Mouse (Mus musculus) forebrain, embryonic 10.5 days (tissue): Measurements from ENCODE around the gene Gm45618. TPM values are rescaled to one million over a fixed set of nuclear protein-coding genes. Genes with fewer than 3 reads are reported as not detected.

Experiments
- DNase-seq: peaks from one replicate; pipeline ENCODE4 v3.0.0-alpha.2; 2017; ENCODE audit warnings: low spot score; ENCODE audit errors: extremely low spot score
- H3K27ac ChIP-seq: fragments of 300-500 bp; sonication (generic); 2 replicates; pipeline ENCODE4 v1.5.1; 2016; ENCODE audit warnings: mild to moderate bottlenecking
- H3K27me3 ChIP-seq: fragments of 300-500 bp; sonication (generic); 2 replicates; pipeline ENCODE4 v1.6.1; 2016; ENCODE audit warnings: mild to moderate bottlenecking; ENCODE audit not compliant: poor library complexity, severe bottlenecking
- H3K36me3 ChIP-seq: fragments of 300-500 bp; sonication (generic); replicated peaks from 2 replicates; pipeline ENCODE4 v1.6.1; 2016; ENCODE audit warnings: mild to moderate bottlenecking, moderate library complexity
- H3K4me1 ChIP-seq: fragments of 300-500 bp; sonication (generic); 2 replicates; pipeline ENCODE4 v1.6.1; 2016
- H3K4me3 ChIP-seq: fragments of 300-500 bp; sonication (generic); 2 replicates; pipeline ENCODE4 v1.5.1; 2016; ENCODE audit warnings: mild to moderate bottlenecking, moderate library complexity
- H3K9me3 ChIP-seq: fragments of 300-500 bp; sonication (generic); 2 replicates; pipeline ENCODE4 v1.6.1; 2016; ENCODE audit warnings: mild to moderate bottlenecking, moderate library complexity
- WGBS: fragments of 180-500 bp; shearing (Covaris S2); methylation state at CpG from one replicate; pipeline ENCODE4 v1.1.7; 2016; 5-methylcytosine and 5-hydroxymethylcytosine counted together
- polyA plus RNA-seq: library from polyadenylated mRNA; unstranded; fragments of >200 nt; fragmentation: Nextera tagmentation; extraction: Ambion mirVana; gene quantifications from 2 replicates; pipeline ENCODE4 v1.2.1, GENCODE M21; 2016

The Gm45618 gene
- polyA plus RNA-seq, 1 experiment from 2014 or later, result 0.38 TPM

- no peaks in the 10 kb centered on the region for H3K9me3 ChIP-seq
- WGBS, result 66% methylated on average over 17 of the region's 17 CpGs
- H3K27ac ChIP-seq, result peak overlapping the region; percentile 58
- no peak for DNase-seq
- peaks cover 76% of the 10 kb centered on the region for H3K4me1 ChIP-seq
- H3K36me3 ChIP-seq, result peaks cover 29% of the 10 kb centered on the region
- peaks cover 98% of the 10 kb centered on the region for H3K27me3 ChIP-seq
- no peak overlapping the region; the same call in 1 of the 2 replicates for H3K4me3 ChIP-seq
Observed at GRCm38 (mm10) chr7:142089648-142090447, 30.7 kb downstream of the Gm45618 start.

GRCm38 (mm10) chr7:142088886-142089285 is 31.6 kb downstream of the Gm45618 start:
- Histone ChIP-seq H3K4me1 (peaks cover 76% of the 10 kb centered on the region), H3K27ac (peak overlapping the region; percentile 58), H3K27me3 (peaks cover 98% of the 10 kb centered on the region), H3K36me3 (peaks cover 29% of the 10 kb centered on the region), H3K9me3 (no peaks in the 10 kb centered on the region), H3K4me3 (0 out of 2 replicates have a peak overlapping the region, but pooled peaks have one; percentile 2)
- 2% methylated on average over 5 of the region's 5 CpGs for WGBS
- DNase-seq, result peak; percentile 60

DNA sequence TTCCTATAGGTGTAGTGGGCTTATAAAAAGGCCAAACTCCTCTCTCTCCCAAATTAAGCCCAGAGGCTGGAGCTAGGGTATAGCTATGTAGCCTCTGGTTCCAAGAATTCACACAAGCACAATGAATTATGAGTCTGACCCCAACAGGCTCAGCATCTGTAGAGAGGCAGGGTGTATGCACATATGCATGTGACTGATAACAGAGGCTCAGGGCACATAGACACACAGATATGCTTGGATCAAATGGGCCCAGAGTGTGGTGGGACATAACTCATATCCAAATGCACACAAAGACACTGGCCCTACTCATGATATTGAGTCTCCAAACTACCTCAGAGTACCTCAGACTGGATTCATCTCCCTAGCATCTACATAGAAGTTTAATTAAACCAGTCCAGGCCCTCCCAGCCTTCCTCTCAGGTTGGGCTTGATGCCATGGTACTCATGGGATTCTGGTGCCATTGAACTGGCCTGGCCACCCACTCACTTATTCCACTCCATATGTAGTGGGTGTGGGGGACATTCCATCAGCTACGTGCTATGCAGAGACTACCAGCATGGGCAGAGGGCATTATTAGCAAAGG is 33.4 kb downstream of the Gm45618 start:
- no peak overlapping the region for H3K4me3 ChIP-seq
- no peak for DNase-seq
- no peaks in the 10 kb centered on the region for H3K9me3 ChIP-seq
- H3K27ac ChIP-seq, result peak overlapping the region; percentile 56; the same call in 1 of the 2 replicates
- peaks cover 66% of the 10 kb centered on the region for H3K4me1 ChIP-seq
- H3K36me3 ChIP-seq, result peaks cover 44% of the 10 kb centered on the region
- H3K27me3 ChIP-seq, result peaks cover 98% of the 10 kb centered on the region
- WGBS, result 95% methylated on average over 1 of the region's 1 CpGs

DNA sequence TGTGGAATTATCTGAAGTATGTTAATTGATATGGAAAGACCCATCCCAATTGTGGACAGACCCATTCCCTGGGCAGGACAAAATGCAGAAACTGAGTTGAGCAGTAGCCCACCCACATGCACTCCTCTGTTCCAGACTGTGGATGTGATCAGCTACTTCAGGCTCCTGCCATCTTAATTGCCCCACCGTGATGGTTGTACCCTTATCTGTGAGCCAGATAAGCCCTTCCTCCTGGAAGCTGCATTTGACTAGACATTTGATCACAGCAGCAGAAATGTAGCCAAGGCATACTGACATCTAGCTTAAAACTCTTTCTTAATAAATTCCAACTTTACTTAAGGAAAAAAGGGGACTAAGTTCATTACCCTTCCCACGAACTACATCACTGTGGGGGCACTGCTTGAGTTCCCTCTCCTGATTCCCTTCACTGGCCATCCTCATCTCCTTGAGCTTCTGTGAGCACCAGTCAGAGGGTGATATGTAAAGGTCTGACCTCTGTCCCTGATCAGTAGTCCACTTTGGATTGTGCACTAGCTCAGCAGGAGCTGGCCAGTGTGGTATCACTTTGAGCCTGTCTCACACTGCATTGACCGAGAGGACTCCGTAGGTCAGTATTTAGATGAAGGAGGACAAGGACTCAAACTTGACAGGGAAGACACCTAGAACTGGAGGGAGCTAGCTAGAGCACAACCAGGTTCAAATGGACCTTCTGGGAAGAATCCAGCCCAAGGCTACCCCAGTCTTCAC is 34.2 kb downstream of the Gm45618 start:
- peaks cover 63% of the 10 kb centered on the region for H3K4me1 ChIP-seq
- H3K27ac ChIP-seq, result peak overlapping the region; percentile 56; the same call in 1 of the 2 replicates
- H3K27me3 ChIP-seq, result peaks cover 98% of the 10 kb centered on the region
- H3K36me3 ChIP-seq, result peaks cover 49% of the 10 kb centered on the region
- WGBS, result 89% methylated on average over 4 of the region's 4 CpGs
- no peak for DNase-seq
- H3K9me3 ChIP-seq, result no peaks in the 10 kb centered on the region
- no peak overlapping the region for H3K4me3 ChIP-seq

DNA sequence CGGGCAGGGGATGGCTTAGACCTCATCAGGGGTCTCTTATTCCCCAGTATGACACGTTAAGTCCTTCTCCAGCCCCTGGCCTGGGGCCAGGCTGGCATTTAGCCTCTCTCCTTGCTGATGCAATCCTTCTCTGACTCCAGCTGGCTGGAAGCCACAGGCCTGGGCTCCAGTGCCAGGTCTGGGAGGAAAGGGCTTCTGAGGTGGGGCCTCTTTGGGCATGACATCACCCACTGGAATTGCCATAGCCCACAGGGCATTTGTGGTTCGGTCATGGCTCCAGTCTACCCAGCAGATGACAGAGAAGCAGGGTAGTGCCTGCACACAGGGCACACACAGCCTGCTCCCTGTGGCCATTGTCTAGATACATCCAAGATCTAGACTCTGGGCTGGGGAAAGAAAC is 35.7 kb downstream of the Gm45618 start:
- 59% methylated on average over 3 of the region's 3 CpGs for WGBS
- H3K36me3 ChIP-seq, result peaks cover 54% of the 10 kb centered on the region
- peaks cover 98% of the 10 kb centered on the region for H3K27me3 ChIP-seq
- H3K9me3 ChIP-seq, result no peaks in the 10 kb centered on the region
- no peak overlapping the region for H3K27ac ChIP-seq
- DNase-seq, result no peak
- peaks cover 48% of the 10 kb centered on the region for H3K4me1 ChIP-seq
- no peak overlapping the region for H3K4me3 ChIP-seq

- H3K4me3 ChIP-seq, result no peak overlapping the region
- DNase-seq, result no peak
- no peak overlapping the region for H3K27ac ChIP-seq
- H3K36me3 ChIP-seq, result peaks cover 54% of the 10 kb centered on the region
- peaks cover 44% of the 10 kb centered on the region for H3K4me1 ChIP-seq
- WGBS, result 17% methylated on average over 5 of the region's 5 CpGs
- H3K9me3 ChIP-seq, result no peaks in the 10 kb centered on the region
- H3K27me3 ChIP-seq, result peaks cover 98% of the 10 kb centered on the region
Observed at GRCm38 (mm10) chr7:142084395-142084794, 36.1 kb downstream of the Gm45618 start.

GRCm38 (mm10) chr7:142083588-142084317 is 36.8 kb downstream of the Gm45618 start:
- no peak for DNase-seq
- 34% methylated on average over 12 of the region's 12 CpGs for WGBS
- Histone ChIP-seq H3K27ac (no peak overlapping the region), H3K4me1 (peaks cover 38% of the 10 kb centered on the region), H3K27me3 (peaks cover 98% of the 10 kb centered on the region), H3K4me3 (no peak overlapping the region), H3K36me3 (peaks cover 54% of the 10 kb centered on the region), H3K9me3 (no peaks in the 10 kb centered on the region)

- DNase-seq, result no peak
- 13% methylated on average over 16 of the region's 16 CpGs for WGBS
- H3K27ac ChIP-seq, result no peak overlapping the region; the same call in 1 of the 2 replicates
- H3K4me1 ChIP-seq, result peaks cover 26% of the 10 kb centered on the region
- peak overlapping the region; percentile 51 for H3K4me3 ChIP-seq
- no peaks in the 10 kb centered on the region for H3K9me3 ChIP-seq
- peaks cover 95% of the 10 kb centered on the region for H3K27me3 ChIP-seq
- H3K36me3 ChIP-seq, result peaks cover 49% of the 10 kb centered on the region
Observed at GRCm38 (mm10) chr7:142082607-142083006, 37.9 kb downstream of the Gm45618 start.

GRCm38 (mm10) chr7:142082179-142082578 is 38.4 kb downstream of the Gm45618 start:
- H3K36me3 ChIP-seq, result peaks cover 44% of the 10 kb centered on the region

GRCm38 (mm10) chr7:142081736-142082135 is 38.8 kb downstream of the Gm45618 start:
- DNase-seq, result no peak
- Histone ChIP-seq H3K4me1 (peaks cover 23% of the 10 kb centered on the region), H3K27ac (0 out of 2 replicates have a peak overlapping the region, but pooled peaks have one; percentile 58), H3K36me3 (peaks cover 41% of the 10 kb centered on the region), H3K9me3 (no peaks in the 10 kb centered on the region), H3K27me3 (peaks cover 91% of the 10 kb centered on the region), H3K4me3 (peak overlapping the region; percentile 51)
- WGBS, result 28% methylated on average over 17 of the region's 17 CpGs

More at GRCm38 (mm10) chr7:142082179-142082578, 38.4 kb downstream of the Gm45618 start:
- H3K4me1 ChIP-seq, result peaks cover 23% of the 10 kb centered on the region
- WGBS, result 4% methylated on average over 38 of the region's 38 CpGs
- peak overlapping the region; percentile 58; the same call in 1 of the 2 replicates for H3K27ac ChIP-seq
- peaks cover 91% of the 10 kb centered on the region for H3K27me3 ChIP-seq
- DNase-seq, result no peak
- H3K9me3 ChIP-seq, result no peaks in the 10 kb centered on the region
- H3K4me3 ChIP-seq, result peak overlapping the region; percentile 51

GRCm38 (mm10) chr7:142080876-142081275 is 39.7 kb downstream of the Gm45618 start:
- Histone ChIP-seq H3K36me3 (peaks cover 33% of the 10 kb centered on the region), H3K4me1 (peaks cover 23% of the 10 kb centered on the region), H3K27ac (no peak overlapping the region), H3K27me3 (peaks cover 83% of the 10 kb centered on the region), H3K4me3 (no peak overlapping the region), H3K9me3 (no peaks in the 10 kb centered on the region)
- no peak for DNase-seq
- 41% methylated on average over 2 of the region's 2 CpGs for WGBS

DNA sequence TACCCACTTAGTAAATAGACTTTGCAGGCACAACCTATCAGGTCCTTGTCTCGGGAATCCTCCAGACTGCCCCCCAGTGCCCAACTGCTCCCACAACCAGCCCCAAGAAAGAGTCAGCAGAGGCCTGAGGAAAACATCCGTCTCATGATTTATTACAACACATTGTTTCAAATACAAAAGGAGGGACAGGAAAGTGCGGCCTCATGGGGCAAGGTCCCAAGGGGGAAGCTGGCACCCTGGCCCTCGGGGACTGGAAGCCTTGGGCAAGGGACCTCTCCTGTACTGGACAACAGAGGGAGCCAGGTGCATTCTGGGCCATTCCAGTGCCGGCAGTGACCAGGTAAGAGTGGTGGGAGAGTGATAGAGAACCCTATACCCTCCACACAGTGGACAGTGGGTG is 41.2 kb downstream of the Gm45618 start:
- Histone ChIP-seq H3K4me3 (no peak overlapping the region), H3K36me3 (peaks cover 25% of the 10 kb centered on the region), H3K9me3 (no peaks in the 10 kb centered on the region), H3K27ac (no peak overlapping the region), H3K4me1 (peaks cover 17% of the 10 kb centered on the region), H3K27me3 (peaks cover 77% of the 10 kb centered on the region)
- WGBS, result 63% methylated on average over 5 of the region's 5 CpGs
- DNase-seq, result no peak
